Mouse (Mus musculus) cerebellum, adult 2 months (tissue): ENCODE measurements at regions not wholly inside any gene's neighbourhood (a gene's known extent, or its start where the extent isn't known, plus 50 kb on each side); places are given as distances from the start of the nearest gene placed in this dataset.

ENCODE experiments used
- CTCF ChIP-seq: fragments of 200-500 bp; IDR thresholded peaks from 2 replicates; pipeline ENCODE4 v1.5.1; 2011; ENCODE audit warnings: low read depth, mild to moderate bottlenecking, control low read depth, low read length, moderate library complexity, borderline replicate concordance; ENCODE audit not compliant: insufficient read depth
- POLR2A ChIP-seq: fragments of 200-500 bp; IDR thresholded peaks from 2 replicates; pipeline ENCODE4 v1.6.1; 2011; ENCODE audit warnings: low read length, control low read depth, borderline replicate concordance; ENCODE audit not compliant: insufficient read depth

GRCm38 (mm10) chr6:117570791-117571190, 270.2 kb upstream of the Zfp637 start:
- TF ChIP-seq CTCF (no peak), POLR2A (no peak)
